Mouse (Mus musculus): ENCODE results near the gene Gabarapl1. TPM values are rescaled to one million over a fixed set of nuclear protein-coding genes. Genes with fewer than 3 reads are reported as not detected.
A peak's percentile ranks its signal among the peaks of the same experiment; 100 is the strongest.

The Gabarapl1 gene
- polyA plus RNA-seq, 1 experiment from 2014 or later: 201 TPM

- Histone ChIP-seq H3K36me3 (replicated peaks) (no peaks in the 10 kb centered on the region), H3K27me3 (replicated peaks) (no peaks in the 10 kb centered on the region), H3K27ac (no peak overlapping the region), H3K4me1 (no peaks in the 10 kb centered on the region), H3K9me3 (no peaks in the 10 kb centered on the region), H3K4me3 (no peak overlapping the region), H3K9ac (no peak overlapping the region), H3K4me2 (no peak overlapping the region)
- no peak for ATAC-seq (replicated peaks)
- WGBS: 92% methylated on average over 3 of the region's 3 CpGs
Measured at GRCm38 (mm10) chr6:129515068-129515467, 17.9 kb upstream of the Gabarapl1 start.

- Histone ChIP-seq H3K36me3 (replicated peaks) (no peaks in the 10 kb centered on the region), H3K4me3 (no peak overlapping the region), H3K9me3 (no peaks in the 10 kb centered on the region), H3K4me2 (no peak overlapping the region), H3K27ac (no peak overlapping the region), H3K9ac (no peak overlapping the region), H3K4me1 (no peaks in the 10 kb centered on the region), H3K27me3 (replicated peaks) (no peaks in the 10 kb centered on the region)
- 89% methylated on average over 10 of the region's 10 CpGs for WGBS
- no peak for ATAC-seq (replicated peaks)
Measured at GRCm38 (mm10) chr6:129516388-129516787, 16.6 kb upstream of the Gabarapl1 start.

GRCm38 (mm10) chr6:129517752-129518408 lies 15.1 kb upstream of the Gabarapl1 start:
- no peaks in the 10 kb centered on the region for H3K9me3 ChIP-seq
- H3K9ac ChIP-seq: no peak overlapping the region
- no peaks in the 10 kb centered on the region for H3K36me3 ChIP-seq (replicated peaks)
- H3K27me3 ChIP-seq (replicated peaks): no peaks in the 10 kb centered on the region
- 49% methylated on average over 2 of the region's 2 CpGs for WGBS
- H3K4me2 ChIP-seq: no peak overlapping the region
- H3K4me1 ChIP-seq: no peaks in the 10 kb centered on the region
- no peak overlapping the region for H3K27ac ChIP-seq
- peak; percentile 95 for ATAC-seq (replicated peaks)
- H3K4me3 ChIP-seq: no peak overlapping the region

- H3K9ac ChIP-seq: no peak overlapping the region
- ATAC-seq (replicated peaks): no peak
- no peak overlapping the region for H3K4me2 ChIP-seq
- no peaks in the 10 kb centered on the region for H3K27me3 ChIP-seq (replicated peaks)
- no peaks in the 10 kb centered on the region for H3K9me3 ChIP-seq
- no peaks in the 10 kb centered on the region for H3K36me3 ChIP-seq (replicated peaks)
- no peak overlapping the region for H3K4me3 ChIP-seq
- H3K27ac ChIP-seq: no peak overlapping the region
- no peaks in the 10 kb centered on the region for H3K4me1 ChIP-seq
Measured at GRCm38 (mm10) chr6:129526069-129526468, 6.9 kb upstream of the Gabarapl1 start.

- H3K9me3 ChIP-seq: no peaks in the 10 kb centered on the region
- no peak for ATAC-seq (replicated peaks)
- WGBS: 84% methylated on average over 2 of the region's 2 CpGs
Measured at GRCm38 (mm10) chr6:129527416-129527815, 5.5 kb upstream of the Gabarapl1 start.

GRCm38 (mm10) chr6:129529605-129530004 lies 3.4 kb upstream of the Gabarapl1 start:
- H3K4me3 ChIP-seq: no peak overlapping the region
- H3K4me2 ChIP-seq: no peak overlapping the region
- 84% methylated on average over 1 of the region's 1 CpGs for WGBS
- no peaks in the 10 kb centered on the region for H3K9me3 ChIP-seq
- no peaks in the 10 kb centered on the region for H3K27me3 ChIP-seq (replicated peaks)
- H3K27ac ChIP-seq: no peak overlapping the region
- no peak for ATAC-seq (replicated peaks)
- no peaks in the 10 kb centered on the region for H3K36me3 ChIP-seq (replicated peaks)
- peaks cover 5% of the 10 kb centered on the region; the same call in 1 of the 2 replicates for H3K4me1 ChIP-seq
- no peak overlapping the region for H3K9ac ChIP-seq

More at GRCm38 (mm10) chr6:129527416-129527815, 5.5 kb upstream of the Gabarapl1 start:
- H3K4me1 ChIP-seq: peaks cover 3% of the 10 kb centered on the region; the same call in 1 of the 2 replicates
- no peaks in the 10 kb centered on the region for H3K27me3 ChIP-seq (replicated peaks)
- H3K36me3 ChIP-seq (replicated peaks): no peaks in the 10 kb centered on the region
- H3K4me2 ChIP-seq: no peak overlapping the region
- no peak overlapping the region for H3K4me3 ChIP-seq
- no peak overlapping the region for H3K27ac ChIP-seq
- no peak overlapping the region for H3K9ac ChIP-seq

- H3K4me1 ChIP-seq: peaks cover 11% of the 10 kb centered on the region
- no peak overlapping the region for H3K9ac ChIP-seq
- no peaks in the 10 kb centered on the region for H3K36me3 ChIP-seq (replicated peaks)
- no peaks in the 10 kb centered on the region for H3K9me3 ChIP-seq
- no peak overlapping the region for H3K27ac ChIP-seq
- no peak for ATAC-seq (replicated peaks)
- H3K4me2 ChIP-seq: no peak overlapping the region
- H3K4me3 ChIP-seq: no peak overlapping the region
- no peaks in the 10 kb centered on the region for H3K27me3 ChIP-seq (replicated peaks)
Measured at GRCm38 (mm10) chr6:129530261-129530660, 2.7 kb upstream of the Gabarapl1 start.

- Histone ChIP-seq H3K27me3 (replicated peaks) (no peaks in the 10 kb centered on the region), H3K4me3 (peak overlapping the region; percentile 91)
- ATAC-seq (replicated peaks): peak; percentile 43
Measured at GRCm38 (mm10) chr6:129532556-129532941, 411 bp upstream of the Gabarapl1 start.

GRCm38 (mm10) chr6:129534057-129534456 lies 1.1 kb downstream of the Gabarapl1 start:
- peaks cover 9% of the 10 kb centered on the region for H3K36me3 ChIP-seq (replicated peaks)
- ATAC-seq (replicated peaks): peak; percentile 67

More at GRCm38 (mm10) chr6:129532556-129532941, 411 bp upstream of the Gabarapl1 start:
- Histone ChIP-seq H3K27ac (peak overlapping the region; percentile 89), H3K4me2 (peak overlapping the region; percentile 77), H3K9me3 (no peaks in the 10 kb centered on the region), H3K9ac (peak overlapping the region; percentile 96), H3K36me3 (replicated peaks) (no peaks in the 10 kb centered on the region; the same call in 1 of the 2 replicates), H3K4me1 (peaks cover 31% of the 10 kb centered on the region)
- WGBS: 33% methylated on average over 7 of the region's 7 CpGs

GRCm38 (mm10) chr6:129534627-129535190 lies 1.7 kb downstream of the Gabarapl1 start:
- peak; percentile 22 for ATAC-seq (replicated peaks)

More at GRCm38 (mm10) chr6:129534057-129534456, 1.1 kb downstream of the Gabarapl1 start:
- H3K4me2 ChIP-seq: peak overlapping the region; percentile 77
- H3K27me3 ChIP-seq (replicated peaks): no peaks in the 10 kb centered on the region
- H3K4me3 ChIP-seq: peak overlapping the region; percentile 91
- peak overlapping the region; percentile 96 for H3K9ac ChIP-seq
- H3K4me1 ChIP-seq: peaks cover 31% of the 10 kb centered on the region
- no peaks in the 10 kb centered on the region for H3K9me3 ChIP-seq
- peak overlapping the region; percentile 89 for H3K27ac ChIP-seq
- WGBS: 7% methylated on average over 9 of the region's 9 CpGs

GRCm38 (mm10) chr6:129535723-129536122 lies 2.8 kb downstream of the Gabarapl1 start:
- WGBS: 87% methylated on average over 4 of the region's 4 CpGs
- no peak for ATAC-seq (replicated peaks)
- Histone ChIP-seq H3K36me3 (replicated peaks) (peaks cover 19% of the 10 kb centered on the region), H3K4me2 (peak overlapping the region; percentile 77), H3K4me1 (peaks cover 31% of the 10 kb centered on the region), H3K27ac (no peak overlapping the region), H3K9ac (no peak overlapping the region), H3K4me3 (peak overlapping the region; percentile 91), H3K27me3 (replicated peaks) (no peaks in the 10 kb centered on the region), H3K9me3 (no peaks in the 10 kb centered on the region)

More at GRCm38 (mm10) chr6:129534627-129535190, 1.7 kb downstream of the Gabarapl1 start:
- Histone ChIP-seq H3K4me2 (peak overlapping the region; percentile 77), H3K4me1 (peaks cover 31% of the 10 kb centered on the region), H3K27ac (peak overlapping the region; percentile 89), H3K27me3 (replicated peaks) (no peaks in the 10 kb centered on the region), H3K9ac (peak overlapping the region; percentile 96), H3K9me3 (no peaks in the 10 kb centered on the region), H3K36me3 (replicated peaks) (peaks cover 14% of the 10 kb centered on the region), H3K4me3 (peak overlapping the region; percentile 91)
- 38% methylated on average over 4 of the region's 4 CpGs for WGBS

GRCm38 (mm10) chr6:129538555-129538954 lies 5.6 kb downstream of the Gabarapl1 start:
- Histone ChIP-seq H3K9ac (no peak overlapping the region), H3K36me3 (replicated peaks) (peaks cover 29% of the 10 kb centered on the region), H3K4me2 (no peak overlapping the region), H3K27ac (no peak overlapping the region), H3K27me3 (replicated peaks) (no peaks in the 10 kb centered on the region), H3K4me1 (peaks cover 26% of the 10 kb centered on the region), H3K9me3 (no peaks in the 10 kb centered on the region), H3K4me3 (no peak overlapping the region)
- 87% methylated on average over 6 of the region's 6 CpGs for whole genome bisulfite sequencing
- ATAC-seq (replicated peaks): no peak

GRCm38 (mm10) chr6:129541931-129542330 lies 9.0 kb downstream of the Gabarapl1 start:
- Histone ChIP-seq H3K4me2 (no peak overlapping the region), H3K9me3 (no peaks in the 10 kb centered on the region), H3K9ac (no peak overlapping the region), H3K4me1 (peaks cover 4% of the 10 kb centered on the region), H3K27me3 (replicated peaks) (no peaks in the 10 kb centered on the region), H3K27ac (no peak overlapping the region), H3K36me3 (replicated peaks) (peaks cover 29% of the 10 kb centered on the region), H3K4me3 (no peak overlapping the region)
- no peak for ATAC-seq (replicated peaks)
- WGBS: 43% methylated on average over 9 of the region's 9 CpGs

All from midbrain, embryonic 15.5 days (tissue).